Mouse (Mus musculus): ENCODE measurements around the gene 4930404N11Rik. TPM values are rescaled to one million over a fixed set of nuclear protein-coding genes. Genes with fewer than 3 reads are reported as not detected.

The 4930404N11Rik gene
- polyA plus RNA-seq, 1 experiment from 2014 or later: not detected

DNA sequence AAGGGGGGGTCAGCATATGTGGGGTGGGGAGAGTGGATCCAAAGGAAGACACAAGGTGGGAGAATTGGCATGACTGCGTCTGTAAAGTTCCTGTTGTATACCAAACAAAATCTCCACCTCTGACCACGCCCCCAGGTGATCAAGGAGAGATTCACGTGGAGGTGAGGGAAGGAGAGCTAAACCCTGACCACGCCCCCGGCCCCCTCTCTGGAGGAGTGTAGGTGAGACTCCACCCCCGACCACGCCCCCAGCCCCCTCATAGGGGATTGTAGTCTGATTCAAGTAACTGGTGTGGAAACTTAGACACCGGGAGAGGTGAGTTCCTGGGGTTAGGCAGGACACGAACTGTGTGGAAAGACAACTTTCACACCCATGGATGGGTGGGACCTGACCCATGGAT lies 38.5 kb upstream of the 4930404N11Rik start:
- Histone ChIP-seq H3K9ac (ENCODE audit: low read length) (no peak overlapping the region), H3K36me3 (ENCODE audit: control insufficient read depth, insufficient read depth, low read length) (0 out of 2 replicates have a peak, but pooled peaks cover 2% of the 10 kb centered on the region), H3K27ac (ENCODE audit: low read depth, low read length) (no peak overlapping the region), H3K4me2 (no peak overlapping the region), H3K4me1 (ENCODE audit: control insufficient read depth, insufficient read depth, low read length) (peaks cover 56% of the 10 kb centered on the region), H3K4me3 (ENCODE audit: low read depth, low read length) (no peak overlapping the region), H3K27me3 (ENCODE audit: control insufficient read depth, insufficient read depth, low read length) (peaks cover 45% of the 10 kb centered on the region), H3K9me3 (ENCODE audit: control insufficient read depth, low read length) (no peaks in the 10 kb centered on the region)
- 12% methylated on average over 9 of the region's 9 CpGs for WGBS
- no peak for DNase-seq (ENCODE audit: low spot score, missing footprints)
- no peak for ATAC-seq (ENCODE audit: low FRiP score)

DNA sequence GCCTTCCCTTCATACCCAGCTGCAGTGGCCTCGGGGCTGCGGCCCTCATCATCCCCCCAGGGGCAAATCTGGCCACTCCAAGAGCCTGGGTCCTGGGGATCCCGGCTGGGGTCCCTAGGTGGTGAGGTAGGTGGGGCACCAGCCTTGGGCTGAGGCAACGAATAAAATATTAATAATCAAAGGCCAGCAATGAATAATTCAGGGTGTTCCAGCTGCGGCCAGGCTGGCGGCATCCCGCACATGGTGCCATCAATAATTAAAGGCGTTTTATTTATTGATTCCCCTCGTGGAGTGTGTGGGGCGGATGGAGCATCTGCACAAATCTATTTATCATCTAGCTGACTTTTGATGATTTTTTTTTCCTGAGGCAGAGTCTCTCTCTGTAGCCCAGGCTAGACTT lies 37.9 kb upstream of the 4930404N11Rik start:
- Histone ChIP-seq H3K27me3 (ENCODE audit: control insufficient read depth, insufficient read depth, low read length) (peaks cover 45% of the 10 kb centered on the region), H3K9ac (ENCODE audit: low read length) (peak overlapping the region; percentile 51; the same call in 1 of the 2 replicates), H3K4me3 (ENCODE audit: low read depth, low read length) (no peak overlapping the region), H3K9me3 (ENCODE audit: control insufficient read depth, low read length) (no peaks in the 10 kb centered on the region), H3K4me1 (ENCODE audit: control insufficient read depth, insufficient read depth, low read length) (peaks cover 52% of the 10 kb centered on the region), H3K27ac (ENCODE audit: low read depth, low read length) (peak overlapping the region; percentile 85), H3K4me2 (no peak overlapping the region), H3K36me3 (ENCODE audit: control insufficient read depth, insufficient read depth, low read length) (0 out of 2 replicates have a peak, but pooled peaks cover 2% of the 10 kb centered on the region)
- 51% methylated on average over 10 of the region's 10 CpGs for WGBS
- ATAC-seq (ENCODE audit: low FRiP score): peak; percentile 1; the same call in 1 of the 2 replicates
- no peak for DNase-seq (ENCODE audit: low spot score, missing footprints)

DNA sequence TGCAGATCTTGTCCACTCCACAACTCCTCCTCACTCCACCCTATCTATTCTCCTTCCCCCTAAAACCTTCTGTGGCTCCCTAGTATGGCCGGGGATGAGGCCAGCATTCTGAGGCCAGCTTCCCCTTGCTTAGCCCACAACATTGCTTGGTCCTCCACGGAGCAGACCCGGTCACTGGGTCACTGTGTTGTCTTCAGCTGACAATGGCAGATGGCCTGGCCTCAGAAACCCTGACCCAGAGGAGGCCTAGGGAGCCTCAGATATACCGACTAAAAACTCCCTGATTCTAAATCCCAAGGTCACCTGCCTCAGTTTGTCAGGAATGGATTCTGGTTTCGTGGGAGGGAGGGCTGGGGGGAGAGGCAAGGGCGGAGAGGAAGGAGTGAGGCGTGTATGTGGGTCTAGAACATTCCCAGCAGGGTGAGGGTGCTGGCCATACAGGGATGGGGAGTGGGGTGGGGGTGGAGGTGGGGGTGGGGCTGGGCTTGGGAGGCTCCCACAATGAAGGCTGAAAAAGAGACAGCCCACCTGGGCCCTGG lies 36.7 kb upstream of the 4930404N11Rik start:
- 16% methylated on average over 7 of the region's 7 CpGs for WGBS

DNA sequence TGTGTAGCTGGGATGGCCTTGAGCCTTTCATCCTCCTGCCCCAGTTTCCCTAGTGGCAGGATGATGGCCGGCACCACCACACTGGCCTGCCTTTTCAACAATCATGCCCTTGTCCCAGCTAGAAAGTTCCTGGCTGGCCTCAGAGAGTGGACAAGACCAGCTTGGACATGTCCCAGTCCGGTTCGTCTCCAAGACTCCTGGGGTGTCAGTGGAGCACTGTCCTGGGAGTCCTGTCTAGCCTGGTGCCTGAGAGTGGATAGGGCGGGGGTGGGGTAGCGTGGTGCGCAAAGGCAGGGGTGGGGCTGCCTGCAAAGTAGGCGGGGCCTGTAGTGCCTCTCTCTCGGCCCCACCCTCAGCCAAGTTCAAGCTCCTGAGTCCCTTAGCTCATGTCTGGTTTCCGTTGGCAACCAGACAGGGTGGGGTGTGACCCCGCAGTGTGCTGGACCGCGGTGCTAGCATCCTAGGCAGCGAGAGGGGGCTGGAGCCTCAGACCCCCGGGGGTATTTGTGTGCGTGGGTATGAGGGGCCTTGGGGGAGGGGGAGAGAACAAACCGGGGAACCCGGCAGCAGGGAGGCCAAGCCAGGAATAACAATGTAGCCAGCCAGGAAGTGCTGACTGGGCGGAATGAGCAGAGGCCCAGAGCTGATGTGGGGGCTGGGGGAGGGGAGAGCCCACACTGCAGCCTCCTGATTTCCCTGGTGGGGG lies 36.1 kb upstream of the 4930404N11Rik start:
- Histone ChIP-seq H3K4me2 (peak overlapping the region; percentile 34), H3K4me3 (ENCODE audit: low read depth, low read length) (peak overlapping the region; percentile 13; the same call in 1 of the 2 replicates), H3K9ac (ENCODE audit: low read length) (peak overlapping the region; percentile 53; the same call in 1 of the 2 replicates), H3K27ac (ENCODE audit: low read depth, low read length) (peak overlapping the region; percentile 85), H3K9me3 (ENCODE audit: control insufficient read depth, low read length) (no peaks in the 10 kb centered on the region), H3K27me3 (ENCODE audit: control insufficient read depth, insufficient read depth, low read length) (peaks cover 29% of the 10 kb centered on the region), H3K4me1 (ENCODE audit: control insufficient read depth, insufficient read depth, low read length) (peaks cover 45% of the 10 kb centered on the region), H3K36me3 (ENCODE audit: control insufficient read depth, insufficient read depth, low read length) (0 out of 2 replicates have a peak, but pooled peaks cover 2% of the 10 kb centered on the region)
- DNase-seq (ENCODE audit: low spot score, missing footprints) (peak; percentile 96), ATAC-seq (ENCODE audit: low FRiP score) (peak; percentile 87)
- 7% methylated on average over 18 of the region's 18 CpGs for WGBS

More for the DNA sequence above, 36.7 kb upstream of the 4930404N11Rik start:
- Histone ChIP-seq H3K9me3 (ENCODE audit: control insufficient read depth, low read length) (no peaks in the 10 kb centered on the region), H3K27ac (ENCODE audit: low read depth, low read length) (peak overlapping the region; percentile 85), H3K4me3 (ENCODE audit: low read depth, low read length) (peak overlapping the region; percentile 13; the same call in 1 of the 2 replicates), H3K9ac (ENCODE audit: low read length) (peak overlapping the region; percentile 53; the same call in 1 of the 2 replicates), H3K4me1 (ENCODE audit: control insufficient read depth, insufficient read depth, low read length) (peaks cover 48% of the 10 kb centered on the region), H3K4me2 (peak overlapping the region; percentile 34), H3K27me3 (ENCODE audit: control insufficient read depth, insufficient read depth, low read length) (peaks cover 35% of the 10 kb centered on the region), H3K36me3 (ENCODE audit: control insufficient read depth, insufficient read depth, low read length) (0 out of 2 replicates have a peak, but pooled peaks cover 2% of the 10 kb centered on the region)
- ATAC-seq (ENCODE audit: low FRiP score) (peak; percentile 28; the same call in 1 of the 2 replicates), DNase-seq (ENCODE audit: low spot score, missing footprints) (no peak)

DNA sequence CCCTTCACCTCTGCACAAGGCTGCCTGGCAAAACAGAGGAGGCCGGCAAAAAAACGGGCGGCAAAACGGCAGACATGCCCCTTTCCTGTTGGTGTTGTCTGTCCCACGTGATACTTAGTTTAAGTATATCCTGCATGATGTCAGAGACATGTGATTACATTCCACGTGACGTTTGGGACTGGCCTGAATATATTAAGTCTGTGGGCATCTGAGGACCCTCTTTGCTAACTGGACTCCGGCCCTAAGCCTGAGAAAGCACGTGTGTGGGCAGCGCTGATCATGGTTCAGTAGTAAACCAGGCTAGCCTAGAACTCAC lies 35.5 kb upstream of the 4930404N11Rik start:
- 0 out of 2 replicates have a peak, but pooled peaks cover 2% of the 10 kb centered on the region for H3K36me3 ChIP-seq (ENCODE audit: control insufficient read depth, insufficient read depth, low read length)
- no peak; the same call in 1 of the 2 replicates for ATAC-seq (ENCODE audit: low FRiP score)
- DNase-seq (ENCODE audit: low spot score, missing footprints): no peak
- no peak overlapping the region for H3K9ac ChIP-seq (ENCODE audit: low read length)
- H3K27me3 ChIP-seq (ENCODE audit: control insufficient read depth, insufficient read depth, low read length): peaks cover 24% of the 10 kb centered on the region
- H3K4me2 ChIP-seq: no peak overlapping the region
- 30% methylated on average over 10 of the region's 10 CpGs for WGBS
- H3K27ac ChIP-seq (ENCODE audit: low read depth, low read length): peak overlapping the region; percentile 85; the same call in 1 of the 2 replicates
- H3K4me1 ChIP-seq (ENCODE audit: control insufficient read depth, insufficient read depth, low read length): peaks cover 45% of the 10 kb centered on the region
- H3K4me3 ChIP-seq (ENCODE audit: low read depth, low read length): no peak overlapping the region
- no peaks in the 10 kb centered on the region for H3K9me3 ChIP-seq (ENCODE audit: control insufficient read depth, low read length)

DNA sequence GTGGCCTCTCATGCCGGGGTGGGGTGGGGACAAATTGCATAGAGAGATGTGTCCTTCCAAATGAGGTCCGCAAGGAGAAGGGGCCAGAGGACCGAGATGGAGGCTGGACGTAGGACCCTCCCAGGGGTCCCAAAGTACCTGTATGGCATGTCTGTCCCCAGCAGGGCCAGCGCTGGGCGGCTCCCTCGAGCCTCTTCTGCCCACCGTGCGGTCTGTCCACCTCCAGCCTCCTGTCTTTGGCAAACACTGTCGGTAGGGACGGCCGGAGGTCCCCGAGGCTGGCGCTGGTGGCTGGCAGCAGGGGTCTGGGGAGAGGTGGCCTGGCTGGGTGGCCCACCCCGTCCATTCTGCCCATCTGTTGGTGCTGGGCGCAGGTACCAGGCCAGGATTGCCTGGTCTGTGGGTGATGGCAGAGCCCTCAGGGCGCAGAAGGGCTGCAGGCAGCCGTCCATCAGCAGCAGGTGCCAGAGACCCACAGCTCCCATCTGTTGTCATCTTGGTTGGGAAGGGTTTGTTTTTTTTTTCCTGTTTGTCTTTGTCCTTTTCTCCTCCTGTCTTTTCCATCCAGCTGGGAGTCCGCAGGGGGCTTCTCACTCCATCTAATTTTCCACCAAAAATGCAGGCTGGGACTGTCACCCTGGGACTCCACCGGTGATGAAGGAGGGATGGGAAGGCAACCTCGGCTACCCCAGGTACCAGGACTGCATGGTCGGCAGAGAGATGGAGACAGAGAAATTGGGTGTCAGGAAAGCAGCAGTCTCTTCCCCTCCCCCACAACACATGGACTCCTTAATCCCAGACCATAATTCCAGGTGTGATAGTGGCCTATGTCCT lies 35.0 kb upstream of the 4930404N11Rik start:
- ATAC-seq (ENCODE audit: low FRiP score) (no peak), DNase-seq (ENCODE audit: low spot score, missing footprints) (no peak)
- Histone ChIP-seq H3K4me1 (ENCODE audit: control insufficient read depth, insufficient read depth, low read length) (peaks cover 45% of the 10 kb centered on the region), H3K4me3 (ENCODE audit: low read depth, low read length) (no peak overlapping the region), H3K9ac (ENCODE audit: low read length) (no peak overlapping the region), H3K36me3 (ENCODE audit: control insufficient read depth, insufficient read depth, low read length) (0 out of 2 replicates have a peak, but pooled peaks cover 2% of the 10 kb centered on the region), H3K4me2 (no peak overlapping the region), H3K27me3 (ENCODE audit: control insufficient read depth, insufficient read depth, low read length) (peaks cover 18% of the 10 kb centered on the region), H3K9me3 (ENCODE audit: control insufficient read depth, low read length) (no peaks in the 10 kb centered on the region), H3K27ac (ENCODE audit: low read depth, low read length) (peak overlapping the region; percentile 40)
- 48% methylated on average over 22 of the region's 22 CpGs for WGBS

DNA sequence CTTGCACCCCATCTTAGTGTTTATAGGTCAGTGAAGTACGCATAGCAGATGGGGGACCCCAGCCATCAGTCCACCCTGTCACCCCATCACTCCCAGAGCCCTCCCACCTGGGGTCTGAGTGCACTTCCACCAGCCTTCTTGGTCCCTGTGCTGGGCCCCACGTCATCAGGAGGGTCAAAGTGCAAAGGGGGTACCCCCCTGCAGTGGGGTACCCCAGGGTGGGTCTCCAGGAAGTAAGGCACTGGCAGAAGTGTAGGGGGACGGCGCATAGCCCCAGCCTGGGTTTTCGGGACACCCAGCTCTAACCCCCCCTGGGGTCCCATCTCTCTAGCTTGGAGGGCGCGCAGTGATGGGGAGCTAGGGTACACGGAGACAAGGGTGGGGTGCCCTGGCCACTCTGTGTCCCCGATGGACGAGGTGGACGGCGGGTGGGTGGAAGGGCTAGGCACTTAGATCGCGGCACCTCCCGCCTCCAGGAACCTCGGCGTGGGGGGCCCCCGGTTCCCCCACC lies 34.2 kb upstream of the 4930404N11Rik start:
- DNase-seq (ENCODE audit: low spot score, missing footprints): no peak
- H3K4me3 ChIP-seq (ENCODE audit: low read depth, low read length): no peak overlapping the region
- no peak overlapping the region for H3K27ac ChIP-seq (ENCODE audit: low read depth, low read length)
- no peaks in the 10 kb centered on the region for H3K9me3 ChIP-seq (ENCODE audit: control insufficient read depth, low read length)
- 74% methylated on average over 18 of the region's 18 CpGs for WGBS
- H3K4me2 ChIP-seq: no peak overlapping the region
- no peak overlapping the region for H3K9ac ChIP-seq (ENCODE audit: low read length)
- H3K4me1 ChIP-seq (ENCODE audit: control insufficient read depth, insufficient read depth, low read length): peaks cover 45% of the 10 kb centered on the region
- 0 out of 2 replicates have a peak, but pooled peaks cover 2% of the 10 kb centered on the region for H3K36me3 ChIP-seq (ENCODE audit: control insufficient read depth, insufficient read depth, low read length)
- H3K27me3 ChIP-seq (ENCODE audit: control insufficient read depth, insufficient read depth, low read length): peaks cover 15% of the 10 kb centered on the region
- no peak for ATAC-seq (ENCODE audit: low FRiP score)

DNA sequence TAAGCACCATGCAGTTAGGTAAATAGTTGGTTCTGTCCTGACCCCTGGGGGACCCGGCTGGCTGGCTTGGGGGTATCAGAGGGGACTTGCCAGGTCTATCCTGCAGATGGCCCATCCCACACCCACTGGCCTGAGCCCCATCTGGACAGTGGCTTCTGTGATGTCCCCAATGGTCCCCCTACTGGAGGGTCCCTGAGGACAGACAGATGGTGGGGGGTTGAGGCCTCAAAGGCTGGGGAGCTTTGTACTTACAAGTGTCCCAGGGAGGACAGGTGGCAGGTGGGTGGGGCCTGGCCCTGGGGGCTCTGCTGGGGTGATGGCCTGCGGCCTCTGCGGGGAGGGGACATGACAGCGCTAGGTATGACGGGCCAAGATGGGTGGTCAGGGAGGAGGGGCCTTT lies 33.7 kb upstream of the 4930404N11Rik start:
- Histone ChIP-seq H3K9me3 (ENCODE audit: control insufficient read depth, low read length) (no peaks in the 10 kb centered on the region), H3K27me3 (ENCODE audit: control insufficient read depth, insufficient read depth, low read length) (peaks cover 10% of the 10 kb centered on the region), H3K36me3 (ENCODE audit: control insufficient read depth, insufficient read depth, low read length) (0 out of 2 replicates have a peak, but pooled peaks cover 2% of the 10 kb centered on the region), H3K27ac (ENCODE audit: low read depth, low read length) (no peak overlapping the region), H3K9ac (ENCODE audit: low read length) (no peak overlapping the region), H3K4me2 (no peak overlapping the region), H3K4me3 (ENCODE audit: low read depth, low read length) (no peak overlapping the region), H3K4me1 (ENCODE audit: control insufficient read depth, insufficient read depth, low read length) (peaks cover 42% of the 10 kb centered on the region)
- ATAC-seq (ENCODE audit: low FRiP score): no peak
- DNase-seq (ENCODE audit: low spot score, missing footprints): no peak
- WGBS: 72% methylated on average over 5 of the region's 5 CpGs
